Mouse (Mus musculus) cerebellum, postnatal 36 days (tissue): ENCODE measurements around the gene Ly86.

Source experiments
- DNase-seq, 2 experiments: peaks; one replicate each; pipeline ENCODE4 v3.0.0; 2021 to 2022; ENCODE audit warnings: mixed read lengths in 2 of 2

The Ly86 gene

DNA sequence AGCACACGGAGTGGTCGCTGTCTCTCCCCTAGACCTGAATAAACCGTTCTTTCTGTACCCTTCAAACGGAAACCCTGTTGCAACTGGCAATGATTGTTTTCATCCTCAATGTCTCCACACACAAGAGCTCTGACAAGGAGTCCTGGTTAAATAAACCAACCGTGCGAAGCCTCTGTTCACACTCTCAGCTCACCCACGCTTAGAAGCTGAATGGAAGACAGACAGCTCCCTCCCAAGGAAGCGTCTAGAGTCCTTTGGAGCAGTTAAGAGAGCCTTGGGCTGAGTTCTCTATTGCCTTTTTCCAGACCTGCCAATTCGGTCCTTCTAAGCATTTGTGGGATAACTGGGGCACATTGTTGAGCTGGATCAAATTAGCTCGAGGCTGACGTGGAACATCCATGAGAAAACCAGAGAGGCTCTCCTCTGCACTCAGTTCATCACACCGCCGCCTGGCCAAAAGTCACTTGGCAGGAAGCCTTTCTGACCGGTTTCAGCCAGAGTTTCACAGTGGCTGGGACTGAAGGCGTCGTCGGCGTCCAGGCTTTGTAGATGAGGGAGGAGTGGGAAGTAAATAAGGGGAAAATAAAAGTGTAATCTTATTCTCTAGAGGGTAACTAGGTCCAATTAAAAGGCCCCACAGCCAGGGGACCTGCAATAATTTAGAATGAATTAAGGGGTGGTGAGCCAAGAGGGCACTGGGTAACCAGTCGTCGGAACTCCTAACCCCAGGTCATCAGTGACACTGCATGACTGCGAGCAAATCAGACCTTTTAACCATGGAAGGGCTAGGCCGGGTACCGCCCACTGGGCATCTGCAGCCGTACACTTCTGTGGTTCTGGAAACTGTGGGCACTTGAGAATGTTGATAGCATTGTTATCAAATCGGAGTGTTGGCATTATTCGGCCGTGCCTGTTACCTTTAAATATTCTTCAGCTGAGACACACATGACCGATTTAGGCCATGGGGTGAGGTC lies 115.2 kb downstream of the Ly86 start:
- DNase-seq = no peak

DNA sequence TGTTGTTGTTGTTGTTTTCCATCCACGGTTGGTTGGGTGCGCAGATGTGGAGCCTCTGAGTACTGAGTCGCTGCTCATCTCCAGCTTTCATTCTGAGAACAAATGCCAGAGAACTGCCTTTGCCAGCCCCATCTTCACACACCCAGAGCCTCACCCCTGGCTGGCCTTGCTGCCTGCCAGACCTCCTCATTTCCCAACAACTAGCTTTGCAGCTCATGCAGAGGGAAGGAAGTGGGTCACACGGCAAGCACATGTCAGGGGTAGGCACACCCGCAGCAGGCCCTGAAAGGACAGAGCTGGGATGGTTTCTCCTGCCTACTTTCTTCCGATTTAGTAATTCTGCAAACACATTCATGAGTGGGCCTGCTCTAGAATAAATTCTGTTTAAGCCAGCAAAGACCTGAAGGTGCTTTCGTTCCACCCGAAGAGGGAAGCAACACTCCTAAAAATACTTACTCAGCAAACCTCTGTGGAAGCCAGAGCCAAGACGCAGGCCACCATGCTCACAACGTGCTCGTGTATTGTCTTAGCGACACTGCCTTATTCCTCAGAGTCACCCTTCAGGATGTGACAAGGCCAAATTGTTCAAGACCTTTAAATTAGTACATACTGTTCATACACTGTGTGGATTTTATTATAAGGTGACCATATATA lies 117.2 kb downstream of the Ly86 start:
- no peak for DNase-seq

DNA sequence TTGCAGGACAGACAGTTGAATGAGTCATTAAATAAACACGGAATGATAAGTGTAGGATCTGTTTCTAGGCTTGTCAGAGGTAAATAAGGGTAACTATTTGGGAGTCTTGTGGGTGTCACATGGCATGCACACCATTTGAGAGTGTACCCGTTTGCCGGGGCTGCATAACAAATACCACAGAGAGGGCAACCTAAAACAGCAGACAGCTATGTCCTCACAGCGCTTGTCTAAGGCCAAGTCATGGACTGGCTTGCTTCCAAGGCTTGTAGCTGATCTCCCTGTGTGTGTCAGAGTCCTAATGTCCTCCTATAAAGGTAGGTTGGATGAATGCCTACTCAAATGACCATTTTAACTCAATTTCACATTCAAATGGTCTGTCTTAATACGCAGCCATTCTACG lies 120.7 kb downstream of the Ly86 start:
- DNase-seq = no peak

DNA sequence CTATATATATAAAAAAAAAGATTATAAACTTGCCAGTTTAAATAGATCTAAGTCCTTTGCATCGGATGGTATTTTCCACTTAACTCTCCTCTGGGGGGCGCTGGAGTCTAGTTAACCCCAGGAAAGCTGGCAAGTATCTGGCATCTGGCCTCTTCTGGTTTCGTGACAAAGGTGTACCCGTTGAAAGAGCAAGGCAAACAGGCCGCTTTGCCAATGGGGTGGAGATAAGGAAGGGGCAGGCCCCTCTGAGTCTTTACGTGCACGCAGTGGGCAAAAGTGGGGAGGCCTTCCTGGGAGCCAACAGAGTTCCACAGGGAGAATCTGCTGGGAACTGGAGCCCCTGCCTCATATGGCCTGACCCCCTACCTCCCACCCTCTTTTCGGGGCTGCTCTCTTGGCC lies 122.8 kb downstream of the Ly86 start:
- DNase-seq = peak; percentile 49 to 60
